Mouse (Mus musculus): ENCODE results near the gene Gstm7. TPM values are rescaled to one million over a fixed set of nuclear protein-coding genes. Genes with fewer than 3 reads are reported as not detected.

Gene Gstm7
- polyA plus RNA-seq, 1 experiment from 2014 or later = 38.9 TPM

Other genes with a start within 250 kb of the Gstm7 start
- 114 and 115 TPM in 2 replicates for gene Ahcyl1, start 235.3 kb downstream of the Gstm7 start, polyA plus RNA-seq (2016; fragmentation: Nextera tagmentation; extraction: Ambion mirVana)
- 6.1 and 7.4 TPM in 2 replicates for gene Csf1, start 171.3 kb downstream of the Gstm7 start, polyA plus RNA-seq (2016; fragmentation: Nextera tagmentation; extraction: Ambion mirVana)
- not detected in 2 replicates for gene Eps8l3, start 54.6 kb downstream of the Gstm7 start, polyA plus RNA-seq (2016; fragmentation: Nextera tagmentation; extraction: Ambion mirVana)
- 217 TPM in 2 replicates for gene Gstm5, start 36.0 kb downstream of the Gstm7 start, polyA plus RNA-seq (2016; fragmentation: Nextera tagmentation; extraction: Ambion mirVana)
- 11.0 and 11.4 TPM in 2 replicates for gene Gstm6, start 11.9 kb upstream of the Gstm7 start, polyA plus RNA-seq (2016; fragmentation: Nextera tagmentation; extraction: Ambion mirVana)
- gene Gstm3, start 37.5 kb upstream of the Gstm7 start, polyA plus RNA-seq (2016; fragmentation: Nextera tagmentation; extraction: Ambion mirVana) = not detected in 2 replicates
- gene Gstm2, start 54.6 kb upstream of the Gstm7 start, polyA plus RNA-seq (2016; fragmentation: Nextera tagmentation; extraction: Ambion mirVana) = 34.0 and 37.4 TPM in 2 replicates
- 38.3 and 38.9 TPM in 2 replicates for gene Gstm1, start 86.2 kb upstream of the Gstm7 start, polyA plus RNA-seq (2016; fragmentation: Nextera tagmentation; extraction: Ambion mirVana)
- 16.3 and 17.4 TPM in 2 replicates for gene Gstm4, start 113.1 kb upstream of the Gstm7 start, polyA plus RNA-seq (2016; fragmentation: Nextera tagmentation; extraction: Ambion mirVana)
- 51.5 and 51.7 TPM in 2 replicates for gene Ampd2, start 154.8 kb upstream of the Gstm7 start, polyA plus RNA-seq (2016; fragmentation: Nextera tagmentation; extraction: Ambion mirVana)
- gene Gnat2, start 161.0 kb upstream of the Gstm7 start, polyA plus RNA-seq (2016; fragmentation: Nextera tagmentation; extraction: Ambion mirVana) = 0.55 and 0.69 TPM in 2 replicates
- gene Gnai3, start 214.3 kb upstream of the Gstm7 start, polyA plus RNA-seq (2016; fragmentation: Nextera tagmentation; extraction: Ambion mirVana) = 192 and 199 TPM in 2 replicates
- gene Gpr61, start 223.1 kb upstream of the Gstm7 start, polyA plus RNA-seq (2016; fragmentation: Nextera tagmentation; extraction: Ambion mirVana) = 0.05 and 0.10 TPM in 2 replicates

Data from limb, embryonic 12.5 days (tissue).